Mouse (Mus musculus) adrenal gland, postnatal 25 days (tissue): ENCODE data around the gene Susd1. TPM values are rescaled to one million over a fixed set of nuclear protein-coding genes. Genes with fewer than 3 reads are reported as not detected.
"Not testable (repeated sequence)": the region's sequence is repeated elsewhere in the genome, so short reads cannot be mapped to it uniquely, and the experiment has no call there.

ENCODE experiments used
- DNase-seq: peaks from one replicate; pipeline ENCODE4 v3.0.0; 2021; ENCODE audit warnings: mixed read lengths
- total RNA-seq: library from RNA; stranded (reverse); gene quantifications from 2 replicates; pipeline ENCODE4 v1.2.3, GENCODE M21; 2021

Gene Susd1
- total RNA-seq, 1 experiment from 2014 or later, result 2.8 TPM

- no peak for DNase-seq
Measured at GRCm38 (mm10) chr4:59319136-59319941, 119.1 kb downstream of the Susd1 start.

DNA sequence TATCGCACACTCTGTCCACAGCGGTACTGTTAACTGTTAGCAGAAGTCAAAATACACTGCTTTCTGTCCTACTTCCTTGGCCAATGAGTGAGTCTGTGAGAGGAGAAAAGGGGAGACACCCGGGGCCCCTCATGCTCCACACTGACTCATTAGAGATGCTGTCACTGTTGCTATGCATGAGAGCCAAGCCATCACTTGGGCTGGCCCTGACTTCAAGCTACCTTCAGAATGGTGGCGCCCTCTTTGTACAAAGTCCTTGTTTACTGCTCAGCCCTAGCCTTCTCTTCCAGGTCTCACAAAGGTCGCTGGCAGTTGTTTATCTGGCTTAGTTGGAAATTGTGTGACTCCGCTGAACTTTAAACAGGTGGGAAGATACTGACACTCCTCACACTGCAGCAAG is 119.8 kb downstream of the Susd1 start:
- no peak for DNase-seq

GRCm38 (mm10) chr4:59315553-59316405 is 122.7 kb downstream of the Susd1 start:
- DNase-seq, result no peak

- no peak for DNase-seq
Measured at GRCm38 (mm10) chr4:59314939-59315552, 123.4 kb downstream of the Susd1 start.

DNA sequence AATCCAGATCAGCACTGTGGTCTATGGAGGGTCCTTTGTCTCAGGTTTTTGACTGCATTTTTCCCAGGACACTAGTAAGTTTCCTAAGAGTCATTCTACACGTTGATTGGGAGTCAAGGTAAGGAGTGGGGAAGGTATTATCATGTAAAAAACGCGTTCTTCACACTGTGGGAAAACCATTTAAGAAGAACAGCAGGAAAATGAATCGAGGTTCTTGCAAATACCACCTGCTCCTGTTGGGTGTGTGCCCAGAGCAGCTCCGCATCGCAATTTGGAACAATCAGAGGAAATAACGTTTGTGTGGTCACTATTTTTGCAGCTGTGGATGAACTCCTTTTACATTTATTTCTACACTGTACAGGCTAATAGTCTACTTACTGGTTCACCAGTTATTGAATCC is 125.5 kb downstream of the Susd1 start:
- no peak for DNase-seq

DNA sequence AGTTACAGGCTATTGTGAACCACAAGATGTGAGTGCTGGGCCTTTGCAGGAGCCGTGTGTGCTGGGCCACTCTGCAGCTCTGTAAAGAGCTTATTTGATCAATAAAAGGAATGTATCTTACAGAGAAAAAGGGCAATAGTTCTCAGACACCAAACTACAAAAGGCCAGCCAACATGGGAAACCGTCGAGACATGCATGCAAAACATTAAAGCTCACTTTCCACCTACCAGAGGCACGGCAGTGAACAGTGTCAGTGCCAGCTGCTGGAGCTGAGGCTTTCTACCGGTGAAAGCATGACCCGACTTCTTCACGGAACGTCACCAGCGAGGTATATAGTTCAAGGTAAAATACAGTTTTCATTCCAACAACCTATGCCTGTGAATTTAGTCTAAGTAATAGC is 127.8 kb downstream of the Susd1 start:
- DNase-seq, result no peak

DNA sequence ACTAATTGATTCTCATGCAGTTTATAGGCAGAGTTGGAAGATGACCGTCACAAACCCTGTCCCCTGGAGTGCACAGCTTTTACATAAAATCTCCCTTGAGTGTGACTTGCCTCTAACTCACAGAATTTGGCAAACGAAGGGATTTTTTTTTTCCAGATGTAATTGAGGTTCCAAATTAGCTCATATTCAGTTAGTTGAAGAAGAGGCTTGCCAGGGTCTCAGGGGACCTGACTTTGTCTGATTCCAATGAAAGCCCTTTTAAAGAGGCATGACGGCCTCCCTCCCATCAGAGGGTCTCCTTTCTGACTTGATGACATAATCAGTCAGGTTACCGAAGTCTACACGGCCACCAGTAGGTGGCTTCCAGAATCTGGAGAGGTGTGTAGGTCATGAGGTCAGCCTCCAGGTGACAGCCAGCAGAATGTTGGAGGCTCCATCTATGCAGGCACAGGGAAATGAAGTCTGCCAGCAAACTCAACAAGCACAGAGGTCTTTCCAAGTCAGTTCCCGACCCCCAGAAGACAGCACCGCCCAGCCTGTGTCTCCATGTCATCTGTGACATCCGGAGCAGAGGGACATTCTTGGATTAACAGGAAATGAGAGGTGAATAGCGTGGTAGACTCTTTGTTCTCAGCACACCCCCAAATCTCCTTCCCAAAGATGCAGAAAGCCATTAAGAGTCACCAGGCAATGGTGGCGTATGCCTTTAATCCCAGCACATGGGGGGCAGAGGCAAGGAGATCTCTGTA is 130.4 kb downstream of the Susd1 start:
- no peak for DNase-seq

- DNase-seq, result no peak
Measured at GRCm38 (mm10) chr4:59302387-59302786, 136.0 kb downstream of the Susd1 start.

DNA sequence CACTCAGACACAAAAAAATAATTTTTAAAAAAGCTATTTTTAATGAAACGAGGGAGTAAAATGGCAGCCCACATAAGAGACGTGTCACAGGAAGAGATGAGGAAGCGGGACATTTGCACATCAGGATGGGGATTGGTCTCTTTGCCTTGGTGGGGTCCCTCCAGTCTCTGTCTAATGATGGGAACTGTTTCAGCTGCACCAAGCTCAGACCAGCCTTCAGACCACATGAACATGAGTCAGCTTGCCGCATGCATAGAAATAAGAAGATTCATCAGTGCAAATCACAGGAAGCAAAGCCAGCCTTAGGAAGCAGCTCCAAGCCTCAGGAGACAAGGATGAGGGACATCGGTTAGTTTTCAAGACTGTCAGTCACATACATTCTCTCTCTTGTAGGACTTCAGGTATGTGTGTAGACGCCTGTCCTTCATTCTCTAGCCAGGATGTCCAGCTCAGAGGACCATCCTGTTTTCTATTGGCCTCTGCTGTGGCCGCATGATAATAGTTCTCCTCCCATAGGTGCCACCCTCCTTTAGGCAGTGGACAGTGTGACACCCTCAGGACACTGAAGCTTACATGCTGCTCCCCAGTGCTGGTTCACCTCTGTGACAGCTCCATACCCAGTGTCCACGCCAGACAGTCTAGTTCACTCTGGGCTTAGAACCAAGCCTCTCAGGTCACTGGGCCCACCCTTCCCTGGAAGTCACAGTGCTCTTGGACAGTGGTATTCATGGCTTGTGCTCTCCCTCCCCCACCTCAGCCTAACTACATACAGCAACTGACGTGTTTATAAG is 137.2 kb downstream of the Susd1 start:
- no peak for DNase-seq

DNA sequence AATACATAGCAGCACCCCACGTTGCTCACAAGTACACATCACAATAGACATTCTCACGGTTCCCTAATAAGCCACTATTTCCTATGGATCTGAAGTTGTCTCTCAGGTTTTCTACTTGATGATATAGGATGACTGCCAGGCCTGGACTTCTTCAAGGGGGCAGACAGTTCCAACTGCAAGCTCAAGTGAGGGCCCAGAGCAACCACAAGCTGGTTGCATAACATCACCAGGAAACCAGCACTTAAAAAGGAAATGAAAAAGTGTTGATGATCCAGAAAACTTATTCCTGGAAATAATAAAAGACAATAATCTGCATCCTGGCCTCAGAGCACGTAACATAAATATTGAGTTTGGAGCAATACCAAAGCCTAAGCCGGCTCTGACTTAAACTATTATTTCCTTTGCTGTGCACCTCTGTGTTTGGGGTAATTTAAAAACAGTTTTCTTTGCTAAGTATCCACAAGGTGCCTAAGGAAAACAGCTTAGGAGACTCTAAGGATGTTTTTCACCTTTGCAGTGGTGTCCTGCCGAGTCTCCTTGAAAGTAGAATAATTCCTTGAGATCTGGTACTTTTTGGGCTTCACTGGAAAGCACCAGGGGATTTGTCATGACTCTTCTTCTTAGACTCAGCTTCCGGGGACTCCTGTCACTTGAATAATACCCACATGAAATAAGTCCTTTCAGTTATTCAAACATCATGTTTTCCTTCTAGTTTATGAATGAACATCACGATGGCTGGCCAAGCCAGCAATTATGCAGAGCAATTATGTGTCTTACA is 139.5 kb downstream of the Susd1 start:
- no peak for DNase-seq

GRCm38 (mm10) chr4:59295127-59295526 is 143.3 kb downstream of the Susd1 start:
- no peak for DNase-seq

GRCm38 (mm10) chr4:59294661-59295060 is 143.8 kb downstream of the Susd1 start:
- DNase-seq, result no peak

GRCm38 (mm10) chr4:59291914-59292718 is 146.3 kb downstream of the Susd1 start:
- no peak for DNase-seq

DNA sequence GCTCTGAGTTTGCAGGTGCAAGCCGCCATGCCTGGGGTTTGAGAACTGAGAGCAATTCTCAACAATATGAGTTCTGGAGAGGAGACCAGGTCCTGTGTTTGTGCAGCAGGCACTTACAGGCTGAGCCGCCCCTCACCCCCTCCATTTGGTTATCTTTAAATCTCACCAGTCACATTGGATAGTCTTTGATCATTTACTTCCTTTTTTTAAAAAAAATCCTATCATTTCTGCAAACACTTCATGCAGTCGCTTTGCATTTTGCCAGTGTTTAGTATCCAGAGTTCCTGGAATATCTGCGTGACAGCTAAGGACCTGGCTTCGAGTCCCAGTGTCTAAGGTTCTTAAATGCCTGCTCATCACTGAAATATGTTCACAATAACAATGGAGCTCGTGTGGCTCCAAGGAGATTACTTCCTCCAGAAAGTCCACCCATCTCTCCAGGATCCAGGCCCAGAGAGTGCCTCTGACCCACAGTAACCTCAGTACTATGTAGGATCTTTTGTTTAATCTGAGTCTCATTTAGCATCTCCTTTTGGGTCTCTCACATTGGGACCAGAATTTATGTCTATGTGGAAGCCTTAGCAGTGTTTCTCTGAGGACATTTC is 147.4 kb downstream of the Susd1 start:
- DNase-seq, result no peak

DNA sequence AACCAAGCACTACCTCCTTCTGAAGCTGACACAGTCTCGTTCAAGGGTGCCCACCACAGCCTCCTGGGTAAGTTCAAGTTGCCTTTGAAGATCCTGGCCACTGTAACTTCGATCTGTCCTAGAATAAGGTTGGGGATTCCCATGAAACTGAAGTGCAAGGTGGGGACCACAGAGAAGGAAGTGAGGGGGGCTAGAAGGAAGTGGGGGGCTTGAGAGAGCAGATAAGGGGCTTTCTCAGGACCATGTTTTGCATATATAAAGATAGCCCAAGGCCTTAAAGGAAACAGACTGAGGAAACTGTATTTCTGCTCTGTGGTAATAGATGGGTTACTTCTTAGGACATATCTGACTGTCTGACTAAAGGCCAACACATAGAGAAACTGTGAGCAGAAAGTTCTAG is 151.3 kb downstream of the Susd1 start:
- no peak for DNase-seq

GRCm38 (mm10) chr4:59286351-59286750 is 152.1 kb downstream of the Susd1 start:
- not testable (repeated sequence) for DNase-seq

DNA sequence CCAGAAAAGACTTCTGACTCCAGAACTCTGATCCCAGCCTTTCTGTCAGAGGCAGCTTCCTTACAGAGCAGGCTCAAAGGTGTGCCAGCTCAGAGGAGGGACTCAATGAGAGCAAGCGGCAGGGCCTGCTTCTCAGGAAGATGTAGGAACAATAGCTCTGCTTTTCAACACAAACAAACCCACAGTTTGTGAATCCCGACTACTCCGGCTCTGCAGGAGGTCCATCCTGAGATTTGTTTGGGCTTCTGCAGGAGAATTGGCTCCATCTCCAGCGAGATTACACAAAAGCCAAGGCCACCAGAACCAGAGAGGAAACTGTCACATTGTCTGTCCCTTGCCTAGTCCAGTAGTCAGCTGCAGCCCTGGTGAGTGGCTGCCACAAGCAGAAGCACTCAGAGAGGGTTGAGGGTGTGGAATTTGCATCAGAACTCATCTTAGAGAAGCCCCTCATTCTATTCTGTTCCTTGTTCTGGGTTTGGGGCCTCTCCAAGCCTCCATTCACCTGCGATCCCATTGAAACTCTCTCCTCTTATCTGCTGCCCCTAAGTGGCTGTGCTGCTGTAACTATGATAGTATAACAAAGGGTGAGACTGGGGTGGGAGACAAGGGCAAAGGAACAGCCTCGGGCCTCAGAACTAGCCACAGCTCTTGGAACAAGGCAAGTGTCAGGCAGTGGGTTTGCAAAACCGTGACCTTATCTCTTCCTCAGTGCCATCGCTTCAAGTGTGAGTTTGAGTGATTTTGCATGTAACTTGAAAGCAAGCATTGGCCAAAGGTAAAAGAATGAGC is 155.5 kb downstream of the Susd1 start:
- no peak for DNase-seq

GRCm38 (mm10) chr4:59282137-59282536 is 156.3 kb downstream of the Susd1 start:
- DNase-seq, result no peak
